ENCODE assay signal across 8 mouse cellular contexts in the genomic region with DNA sequence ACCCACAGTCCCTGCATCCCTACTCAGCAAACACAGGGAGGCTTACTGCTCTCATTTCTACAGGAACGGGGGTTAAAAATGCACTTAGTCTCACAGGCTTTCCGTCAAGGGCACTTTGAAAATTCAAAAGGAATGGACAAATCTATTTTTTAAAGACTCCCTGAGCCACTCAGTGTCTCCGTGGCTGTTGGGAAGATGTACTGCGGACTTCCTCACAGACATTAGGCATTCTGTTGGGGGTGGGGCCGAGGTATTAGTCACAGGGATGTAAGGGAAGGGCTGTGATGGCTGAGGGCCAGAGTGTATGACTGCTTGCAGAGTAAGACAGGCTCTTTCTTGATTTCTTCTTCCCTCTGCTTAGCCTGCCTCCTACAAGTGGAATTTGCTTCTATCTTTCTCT.
DNase-seq lines count a peak whose midpoint lies in the region; ATAC-seq lines count a peak whose summit lies in the region.

No protein-coding gene starts in this region.

- H3K9me3 ChIP-seq in neural tube, embryonic 13.5 days: no peaks in the 10 kb centered on the region
- no peaks in the 10 kb centered on the region for H3K9me3 ChIP-seq in forebrain, embryonic 15.5 days

- H3K4me1 ChIP-seq in neural tube, embryonic 13.5 days (replicated peaks): peaks cover 9% of the 10 kb centered on the region; the same call in 1 of the 2 replicates
- H3K4me1 ChIP-seq in forebrain, embryonic 15.5 days: peaks cover 4% of the 10 kb centered on the region

- no peak overlapping the region for H3K9ac ChIP-seq in neural tube, embryonic 13.5 days
- no peak overlapping the region for H3K9ac ChIP-seq in forebrain, embryonic 15.5 days (replicated peaks)

- H3K4me2 ChIP-seq in neural tube, embryonic 13.5 days: no peak overlapping the region
- no peak overlapping the region for H3K4me2 ChIP-seq in forebrain, embryonic 15.5 days (replicated peaks)

- no peaks in the 10 kb centered on the region for H3K36me3 ChIP-seq in neural tube, embryonic 13.5 days
- no peaks in the 10 kb centered on the region for H3K36me3 ChIP-seq in forebrain, embryonic 15.5 days

- H3K4me3 ChIP-seq in neural tube, embryonic 13.5 days: no peak overlapping the region
- no peak overlapping the region for H3K4me3 ChIP-seq in forebrain, embryonic 15.5 days

- WGBS in neural tube, embryonic 13.5 days: 26% methylated on average over 5 of the region's 5 CpGs
- WGBS in forebrain, embryonic 15.5 days: 33% methylated on average over 5 of the region's 5 CpGs

- H3K27ac ChIP-seq in neural tube, embryonic 13.5 days (replicated peaks): no peak overlapping the region
- no peak overlapping the region for H3K27ac ChIP-seq in forebrain, embryonic 15.5 days (replicated peaks)

- intact Hi-C loops in left cerebral cortex, postnatal 25 days (cut with DNase I): no loop called here
- intact Hi-C loops in left cerebral cortex, postnatal 36 days (cut with DNase I): no loop called here

- ATAC-seq in neural tube, embryonic 13.5 days (ENCODE audit: low read depth): peak; percentile 74
- ATAC-seq in forebrain, embryonic 15.5 days (replicated peaks): no peak

- DNase-seq in embryo, embryonic 10 days (ENCODE audit: low spot score): peak; percentile 20
- no peak for DNase-seq in embryo, embryonic 9.5 days (ENCODE audit: extremely low spot score)
- DNase-seq in left cerebral cortex, postnatal 25 days (ENCODE audit: low spot score in 2 of 2): peak; percentile 26 to 70
- no peak for DNase-seq in left cerebral cortex, postnatal 36 days (ENCODE audit: low spot score in 2 of 2)
- peak; percentile 44 for DNase-seq in heart, postnatal 4 days
- DNase-seq in cerebellum, adult 9-10 months: no peak

- H3K27me3 ChIP-seq in neural tube, embryonic 13.5 days: no peaks in the 10 kb centered on the region
- H3K27me3 ChIP-seq in forebrain, embryonic 15.5 days: no peaks in the 10 kb centered on the region

Comparison
In these comparisons a context has a peak if more than half of its experiments do, and no peak if none do; other contexts are left out.
1. DNase-seq: peak in embryo, embryonic 10 days (single experiment), left cerebral cortex, postnatal 25 days (2 of 2) and heart, postnatal 4 days (single experiment); none in embryo, embryonic 9.5 days (single experiment), left cerebral cortex, postnatal 36 days (0 of 2) and cerebellum, adult 9-10 months (single experiment).